Mouse (Mus musculus) embryonic fibroblast, embryonic 13.5 days (primary cell): ENCODE data around the gene Zfp398. TPM values are rescaled to one million over a fixed set of nuclear protein-coding genes. Genes with fewer than 3 reads are reported as not detected.
A peak's percentile ranks its signal among the peaks of the same experiment; 100 is the strongest.

Experiments used
- H3K27ac ChIP-seq: 2 replicates; pipeline ENCODE4 v1.5.1; 2012; ENCODE audit warnings: low read length, control low read depth, inconsistent platforms; ENCODE audit not compliant: insufficient read depth
- H3K4me1 ChIP-seq: 2 replicates; pipeline ENCODE4 v1.6.1; 2011; ENCODE audit warnings: low read length; ENCODE audit not compliant: control insufficient read depth, insufficient read depth
- H3K4me3 ChIP-seq: 2 replicates; pipeline ENCODE4 v1.5.1; 2011; ENCODE audit warnings: mild to moderate bottlenecking, control low read depth, low read length; ENCODE audit not compliant: insufficient read depth
- CTCF ChIP-seq: IDR thresholded peaks from 2 replicates; pipeline ENCODE4 v1.5.1; 2011; ENCODE audit warnings: mild to moderate bottlenecking, control low read depth, low read length, moderate library complexity, borderline replicate concordance; ENCODE audit not compliant: insufficient read depth
- POLR2A ChIP-seq: IDR thresholded peaks from 2 replicates; pipeline ENCODE4 v1.6.1; 2011; ENCODE audit warnings: low read depth, mild to moderate bottlenecking, control low read depth, low read length, moderate library complexity
- polyA plus RNA-seq: library from polyadenylated mRNA; stranded (reverse); fragments of >200 nt; gene quantifications from 2 replicates; pipeline ENCODE4 v1.2.4, GENCODE M21; 2011; ENCODE audit warnings: low read depth; ENCODE audit not compliant: missing spikeins, insufficient read length

The Zfp398 gene
- polyA plus RNA-seq, 1 experiment, result 8.1 TPM

- no peak overlapping the region for H3K4me3 ChIP-seq
These were observed 81.6 kb downstream of the Zfp398 start for GRCm38 (mm10) chr6:47917051-47917450.

GRCm38 (mm10) chr6:47918768-47919274, 83.4 kb downstream of the Zfp398 start:
- Histone ChIP-seq H3K4me3 (no peak overlapping the region), H3K27ac (no peak overlapping the region), H3K4me1 (no peaks in the 10 kb centered on the region)
- no peak for TF ChIP-seq POLR2A
- no peak for TF ChIP-seq CTCF

More at GRCm38 (mm10) chr6:47917051-47917450, 81.6 kb downstream of the Zfp398 start:
- no peak for TF ChIP-seq CTCF
- TF ChIP-seq POLR2A, result no peak
- H3K27ac ChIP-seq, result no peak overlapping the region
- no peaks in the 10 kb centered on the region for H3K4me1 ChIP-seq

- TF ChIP-seq CTCF (no peak), POLR2A (no peak)
- H3K27ac ChIP-seq, result no peak overlapping the region
- H3K4me1 ChIP-seq, result no peaks in the 10 kb centered on the region
- H3K4me3 ChIP-seq, result peak overlapping the region; percentile 74
These were observed 84.4 kb downstream of the Zfp398 start for GRCm38 (mm10) chr6:47919646-47920446.

- peak within 1 kb of the TSS; percentile 74 for H3K4me3 ChIP-seq
- peak; percentile 69 for TF ChIP-seq POLR2A
- peak; percentile 38; the same call in 1 of the 2 replicates for TF ChIP-seq CTCF
These were observed 85.2 kb downstream of the Zfp398 start, which contains the start of gene Zfp212 for GRCm38 (mm10) chr6:47920447-47921340. Gene Zfp212, plus strand, starts transcription at chr6:47920476.

More at GRCm38 (mm10) chr6:47920447-47921340, 85.2 kb downstream of the Zfp398 start, which contains the start of gene Zfp212:
- Histone ChIP-seq H3K4me1 (no peaks in the 10 kb centered on the region), H3K27ac (peak within 1 kb of the TSS; percentile 93)

Other genes starting within 250 kb of the Zfp398 start
- gene Ezh2, start 240.3 kb upstream of the Zfp398 start, polyA plus RNA-seq, result 44.2 and 63.9 TPM in 2 replicates
- gene Pdia4, start 22.2 kb upstream of the Zfp398 start, polyA plus RNA-seq, result 324 and 337 TPM in 2 replicates
- gene Zfp786, start 4.8 kb upstream of the Zfp398 start, polyA plus RNA-seq, result 0.60 and 0.72 TPM in 2 replicates
- gene Zfp282, start 41.5 kb downstream of the Zfp398 start, polyA plus RNA-seq, result 8.0 and 9.6 TPM in 2 replicates
- gene Zfp212, start 84.8 kb downstream of the Zfp398 start, polyA plus RNA-seq, result 8.5 and 8.9 TPM in 2 replicates
- 3.7 and 4.2 TPM in 2 replicates for gene Zfp956, start 117.7 kb downstream of the Zfp398 start, polyA plus RNA-seq
- 26.4 and 28.1 TPM in 2 replicates for gene Zfp777, start 213.2 kb downstream of the Zfp398 start, polyA plus RNA-seq